Mouse (Mus musculus): Measurements from ENCODE around the gene Nme9.

DNA sequence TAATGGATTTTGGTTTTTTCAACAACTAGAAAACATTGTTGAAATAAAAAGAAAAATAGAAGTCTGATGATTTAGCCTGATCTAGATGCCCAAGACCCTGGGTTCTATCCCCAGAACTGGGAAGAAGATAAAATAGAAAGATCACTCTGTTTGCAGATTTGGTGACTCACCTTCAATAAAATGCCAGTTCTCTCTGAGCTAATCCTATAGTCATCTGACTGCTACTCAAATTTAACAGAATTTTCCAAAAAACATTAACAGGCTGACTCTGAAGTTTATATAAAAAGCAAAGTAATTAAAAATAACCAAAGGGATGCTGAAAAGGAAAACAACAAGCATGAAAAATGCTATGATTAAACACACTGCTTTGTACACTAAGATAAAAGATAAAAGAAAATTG lies 5.0 kb upstream of the Nme9 start:
- TF ChIP-seq CTCF (IDR thresholded peaks at IDR 0.05; ENCODE audit: low read depth) (no peak), EP300 (IDR thresholded peaks at IDR 0.05; ENCODE audit: low read depth) (no peak)

Measured in heart, postnatal 0 days (tissue).